In genomic region chr9:88259627-88260026, GRCm38 (mm10) we compare ENCODE assay signal across 15 mouse cellular contexts.
DNase-seq lines count a peak whose midpoint lies in the region; ATAC-seq and TF ChIP-seq lines count a peak whose summit lies in the region.
"Had no signal": no experiment of that assay in that cellular context is flagged by ENCODE, and none has a peak within 500 bp of the region (broad histone marks: within the 10 kb centered on the region; RNA-seq: fewer than 3 reads in every experiment).

No protein-coding gene starts in this region.

- TF ChIP-seq EP300 in lung, postnatal 0 days (IDR thresholded peaks at IDR 0.05): no peak

- no peak overlapping the region for H3K9ac ChIP-seq in lung, postnatal 0 days (replicated peaks; ENCODE audit: low read depth)
- no peak overlapping the region for H3K9ac ChIP-seq in intestine, embryonic 16.5 days (ENCODE audit: low read depth, low read length)
- H3K9ac ChIP-seq: embryonic facial prominence, embryonic 12.5 days; midbrain, embryonic 13.5 days had no signal

- 64% methylated on average over 4 of the region's 4 CpGs for WGBS in lung, postnatal 0 days
- WGBS in intestine, embryonic 16.5 days: 83% methylated on average over 4 of the region's 4 CpGs

- no peak for TF ChIP-seq CTCF in lung, postnatal 0 days (IDR thresholded peaks at IDR 0.05)

- ATAC-seq in lung, postnatal 0 days: no peak
- ATAC-seq in intestine, embryonic 16.5 days: peak; percentile 40; the same call in 1 of the 2 replicates
- ATAC-seq: forebrain, embryonic 14.5 days; midbrain, embryonic 13.5 days had no signal

- H3K4me1 ChIP-seq in lung, postnatal 0 days (ENCODE audit: insufficient read depth, low read depth, low read length): no peaks in the 10 kb centered on the region
- no peaks in the 10 kb centered on the region for H3K4me1 ChIP-seq in intestine, embryonic 16.5 days (ENCODE audit: control insufficient read depth, insufficient read depth, low read length)
- H3K4me1 ChIP-seq: embryonic facial prominence, embryonic 12.5 days; midbrain, embryonic 13.5 days had no signal

- no peaks in the 10 kb centered on the region for H3K36me3 ChIP-seq in lung, postnatal 0 days (ENCODE audit: insufficient read depth, low read length)
- H3K36me3 ChIP-seq in intestine, embryonic 16.5 days (ENCODE audit: control insufficient read depth, insufficient read depth, low read length): no peaks in the 10 kb centered on the region
- H3K36me3 ChIP-seq: embryonic facial prominence, embryonic 12.5 days; midbrain, embryonic 13.5 days had no signal

- no peaks in the 10 kb centered on the region for H3K9me3 ChIP-seq in lung, postnatal 0 days (ENCODE audit: low read length)
- no peaks in the 10 kb centered on the region for H3K9me3 ChIP-seq in intestine, embryonic 16.5 days (ENCODE audit: control insufficient read depth, low read length)
- H3K9me3 ChIP-seq: embryonic facial prominence, embryonic 12.5 days; midbrain, embryonic 13.5 days had no signal

- no peak overlapping the region for H3K4me2 ChIP-seq in lung, postnatal 0 days (replicated peaks; ENCODE audit: low read depth, low read length)
- H3K4me2 ChIP-seq in intestine, embryonic 16.5 days (ENCODE audit: low read depth, low read length): no peak overlapping the region
- H3K4me2 ChIP-seq: embryonic facial prominence, embryonic 12.5 days; liver, embryonic 11.5 days; midbrain, embryonic 13.5 days had no signal

- H3K27ac ChIP-seq in lung, postnatal 0 days (ENCODE audit: low read length): no peak overlapping the region
- H3K27ac ChIP-seq in intestine, embryonic 16.5 days (ENCODE audit: low read length): no peak overlapping the region
- H3K27ac ChIP-seq: embryonic facial prominence, embryonic 12.5 days; midbrain, embryonic 13.5 days had no signal

- intact Hi-C loops in left cerebral cortex, postnatal 36 days (cut with DNase I): no loop called here

- peak; percentile 26 to 32 for DNase-seq in lung, adult 18-20 months
- no peak for DNase-seq in lung, postnatal 0 days (ENCODE audit: low spot score)
- DNase-seq in adipocyte (ENCODE audit: low spot score): peak; percentile 80
- DNase-seq in gastrocnemius, postnatal 10 days: peak; percentile 63
- no peak for DNase-seq in thymus, postnatal 36 days
- DNase-seq in left cerebral cortex, postnatal 36 days (ENCODE audit: low spot score in 2 of 2): no peak
- no peak for DNase-seq in embryo, embryonic 11 days
- DNase-seq: cerebellum, adult 9-10 months; kidney, postnatal 14 days; retina, postnatal 1 day had no signal

- no peaks in the 10 kb centered on the region for H3K27me3 ChIP-seq in lung, postnatal 0 days (replicated peaks; ENCODE audit: insufficient read depth, low read length)
- H3K27me3 ChIP-seq in intestine, embryonic 16.5 days (replicated peaks; ENCODE audit: control insufficient read depth, insufficient read depth, low read length): no peaks in the 10 kb centered on the region
- H3K27me3 ChIP-seq: embryonic facial prominence, embryonic 12.5 days; midbrain, embryonic 13.5 days had no signal

- no peak overlapping the region for H3K4me3 ChIP-seq in lung, postnatal 0 days (ENCODE audit: low read depth, low read length)
- no peak overlapping the region for H3K4me3 ChIP-seq in intestine, embryonic 16.5 days (ENCODE audit: low read length)
- H3K4me3 ChIP-seq: embryonic facial prominence, embryonic 12.5 days; midbrain, embryonic 13.5 days had no signal

Comparison
In these comparisons a context has a peak if more than half of its experiments do, and no peak if none do; other contexts are left out.
1. DNase-seq: peak in lung, adult 18-20 months (2 of 2), adipocyte (single experiment) and gastrocnemius, postnatal 10 days (single experiment); none in lung, postnatal 0 days (single experiment), thymus, postnatal 36 days (0 of 2), left cerebral cortex, postnatal 36 days (0 of 2) and embryo, embryonic 11 days (single experiment).